Mouse (Mus musculus): ENCODE measurements at regions not wholly inside any gene's neighbourhood (a gene's known extent, or its start where the extent isn't known, plus 50 kb on each side); places are given as distances from the start of the nearest gene placed in this dataset.

DNA sequence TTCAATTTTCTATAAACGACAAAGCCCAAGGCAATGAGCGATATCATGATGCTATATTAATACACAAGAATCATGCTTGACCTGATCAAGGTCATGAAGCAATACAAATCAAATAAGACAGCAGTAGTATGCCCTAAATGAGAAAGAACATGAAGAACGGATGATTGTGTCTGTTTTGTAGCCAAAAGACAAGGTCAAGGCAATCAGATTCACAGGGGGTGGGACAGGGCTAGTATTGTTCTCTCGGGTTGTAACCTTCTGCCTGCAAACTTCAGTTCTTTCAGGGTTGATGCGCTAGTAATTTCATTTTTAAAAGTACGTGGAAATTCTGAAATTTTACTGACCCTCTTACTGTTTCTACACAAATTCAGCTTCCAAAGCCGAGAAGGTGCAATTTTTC, 206.7 kb downstream of the Arl4a start:
- no peak for DNase-seq

DNA sequence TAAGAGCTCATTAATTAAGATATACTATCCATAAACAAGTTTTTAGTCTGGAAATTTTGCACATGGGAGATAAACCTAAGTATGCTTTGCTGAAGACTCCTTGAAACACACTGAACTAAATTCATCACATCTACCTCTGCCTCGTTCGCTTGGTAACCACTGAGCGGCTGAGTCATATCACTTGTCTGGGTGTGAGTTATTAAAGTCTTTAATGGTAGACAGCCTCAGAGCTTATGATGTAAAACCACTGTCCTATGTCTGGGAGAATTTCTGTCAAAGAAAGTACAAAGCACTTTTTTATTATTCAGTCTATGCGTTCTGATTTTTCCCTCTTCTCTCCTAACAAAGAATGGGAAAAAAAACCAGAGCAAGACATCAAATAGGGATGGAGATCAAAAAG, 207.3 kb downstream of the Arl4a start:
- no peak for DNase-seq

DNA sequence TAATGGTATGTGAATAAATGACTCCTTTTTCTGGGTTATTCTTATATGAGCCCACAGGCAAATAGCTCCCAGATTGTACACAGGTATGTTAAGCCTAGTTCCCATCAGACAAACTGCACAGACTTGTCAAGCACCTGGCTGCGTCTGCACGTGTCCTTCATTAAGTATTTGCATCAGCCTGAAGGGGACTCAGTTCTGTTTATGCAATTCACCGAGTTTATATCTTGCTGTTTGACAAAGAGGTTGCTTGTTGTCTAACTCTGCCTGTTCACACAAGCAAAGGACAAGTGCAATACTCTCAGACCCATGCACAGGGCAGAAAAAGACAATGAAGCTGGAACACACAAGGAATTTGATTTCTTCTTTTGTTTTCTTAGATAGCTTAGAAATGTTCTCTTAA, 215.2 kb downstream of the Arl4a start:
- no peak for DNase-seq

DNA sequence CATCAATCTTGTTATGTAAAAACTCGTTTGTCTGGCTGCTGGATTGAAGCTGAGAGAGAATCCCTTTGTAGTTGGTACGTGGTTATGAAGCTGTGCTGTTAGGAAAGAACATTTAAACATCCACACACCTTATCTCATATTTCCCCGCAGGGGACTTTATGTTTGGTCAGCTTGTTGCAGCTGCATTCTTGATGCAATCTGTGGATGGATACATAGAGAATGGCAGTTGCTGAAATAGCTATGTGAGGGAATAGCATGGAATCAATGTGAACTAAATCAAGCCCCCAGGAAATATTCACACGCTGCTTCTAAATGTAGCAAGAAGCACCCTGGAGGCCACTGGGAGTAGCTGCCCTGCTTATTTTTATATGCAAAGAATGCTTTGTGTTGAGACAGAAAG, 236.3 kb downstream of the Arl4a start:
- DNase-seq: no peak

DNA sequence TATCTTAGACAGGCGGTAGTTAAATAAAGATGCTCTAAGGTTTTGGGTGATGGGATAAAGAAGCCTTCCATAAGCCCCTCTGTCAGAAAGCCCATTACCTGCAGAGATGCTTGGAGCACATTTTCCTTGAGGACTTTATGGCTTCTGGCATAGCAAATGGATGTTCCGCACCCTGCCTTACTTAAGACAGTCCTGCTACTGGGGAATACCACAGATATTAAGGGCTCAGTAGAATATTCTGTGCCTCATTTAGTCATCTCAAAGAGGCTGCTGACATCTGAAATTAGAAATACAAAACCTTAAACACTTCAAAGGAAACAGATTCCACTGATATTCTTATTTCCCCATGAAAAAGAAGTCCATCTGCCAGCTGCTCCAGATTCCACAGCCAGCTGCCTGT, 240.0 kb downstream of the Arl4a start:
- DNase-seq: no peak

DNA sequence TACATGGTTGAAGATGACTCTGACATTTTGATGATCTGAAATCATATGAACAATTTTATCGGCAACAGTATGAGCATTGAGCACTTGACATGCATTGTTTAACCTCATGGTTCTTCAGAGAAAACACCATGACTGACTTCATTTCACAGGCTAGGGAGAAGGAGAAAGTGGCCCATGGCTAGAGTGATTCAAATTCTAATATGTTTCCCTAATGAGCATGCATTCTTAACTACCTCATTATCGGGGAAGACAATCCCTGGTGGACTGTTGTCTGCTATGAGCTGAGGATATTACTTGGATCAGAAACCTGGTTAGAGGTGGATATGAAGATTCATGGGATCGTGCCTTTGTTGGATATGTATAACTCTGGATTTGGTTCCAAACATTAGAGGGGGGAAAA, 240.9 kb downstream of the Arl4a start:
- DNase-seq: no peak

DNA sequence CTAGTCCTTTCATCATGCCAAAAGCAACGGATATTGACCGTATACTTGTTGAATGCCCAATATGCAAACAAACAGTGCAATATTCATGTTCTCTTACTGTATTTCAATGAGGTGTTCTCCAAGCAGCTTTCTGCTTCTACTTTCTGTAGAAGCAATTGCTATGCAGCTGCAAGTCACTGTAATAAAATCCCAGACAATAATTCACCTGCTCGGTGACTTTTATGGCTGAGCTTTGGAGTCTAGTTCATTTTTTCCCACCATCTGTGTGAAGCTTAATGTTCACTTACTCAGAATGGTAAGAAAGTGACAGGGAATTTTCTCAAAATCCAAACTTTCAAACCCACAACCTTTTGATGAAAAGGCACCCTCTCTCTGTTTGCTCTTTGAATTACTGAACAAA, 252.8 kb downstream of the Arl4a start:
- DNase-seq: no peak

DNA sequence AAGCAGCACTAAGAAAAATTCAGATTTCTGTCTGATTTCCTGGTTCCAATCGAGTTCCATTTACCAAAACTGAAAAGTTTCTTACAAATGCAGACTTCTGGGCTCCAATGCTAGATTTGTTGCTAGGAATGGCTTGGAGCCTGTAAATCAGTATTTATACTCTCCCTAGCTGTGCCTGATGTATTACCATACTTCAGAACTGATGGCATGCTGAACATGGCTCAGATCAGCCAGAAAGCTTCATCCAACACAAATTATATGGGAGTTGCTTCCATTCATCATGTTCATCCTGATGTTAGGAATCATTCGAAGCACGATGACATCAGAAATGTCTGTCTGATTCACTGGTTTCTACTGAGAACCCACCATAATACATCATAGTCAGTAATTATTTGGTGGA, 253.3 kb downstream of the Arl4a start:
- DNase-seq: no peak

DNA sequence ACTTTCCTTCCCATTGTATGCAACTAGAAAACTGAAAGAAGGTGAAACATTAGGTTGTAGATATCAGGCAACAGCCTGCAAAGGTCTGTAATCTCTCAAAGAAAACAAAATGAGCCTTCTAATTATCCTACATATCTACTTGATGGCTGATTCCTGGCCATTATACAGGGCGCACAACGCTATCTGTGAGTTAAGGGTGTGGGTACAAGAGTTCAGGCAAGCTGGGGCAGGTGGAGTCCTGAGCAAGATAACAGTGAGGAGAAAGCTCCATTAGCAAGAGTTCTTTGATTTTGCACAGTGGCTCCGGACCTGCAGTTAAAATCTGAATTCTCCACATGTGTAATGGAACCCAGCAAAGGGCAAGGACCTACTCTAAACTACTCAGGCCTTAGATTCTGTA, 261.7 kb downstream of the Arl4a start:
- no peak for DNase-seq

DNA sequence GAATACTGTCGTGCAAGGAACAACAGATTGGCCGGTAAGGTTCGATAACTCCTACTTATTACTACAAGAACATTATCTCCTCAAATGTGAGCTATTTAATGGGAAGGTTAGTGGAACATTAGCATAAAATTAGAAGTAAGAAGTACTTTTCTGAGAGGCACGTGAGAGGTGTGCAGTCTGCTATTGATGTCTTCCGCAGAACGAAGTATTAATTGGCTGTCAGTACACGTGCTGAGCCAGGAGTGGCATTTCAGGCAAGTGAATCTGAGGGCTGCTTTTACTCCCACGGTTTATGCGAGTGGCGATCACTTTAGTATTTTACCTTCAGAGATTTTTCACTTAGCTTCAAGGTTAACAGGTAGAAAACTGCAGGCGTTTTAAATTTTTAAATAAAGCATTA, 270.8 kb downstream of the Arl4a start:
- DNase-seq: no peak

DNA sequence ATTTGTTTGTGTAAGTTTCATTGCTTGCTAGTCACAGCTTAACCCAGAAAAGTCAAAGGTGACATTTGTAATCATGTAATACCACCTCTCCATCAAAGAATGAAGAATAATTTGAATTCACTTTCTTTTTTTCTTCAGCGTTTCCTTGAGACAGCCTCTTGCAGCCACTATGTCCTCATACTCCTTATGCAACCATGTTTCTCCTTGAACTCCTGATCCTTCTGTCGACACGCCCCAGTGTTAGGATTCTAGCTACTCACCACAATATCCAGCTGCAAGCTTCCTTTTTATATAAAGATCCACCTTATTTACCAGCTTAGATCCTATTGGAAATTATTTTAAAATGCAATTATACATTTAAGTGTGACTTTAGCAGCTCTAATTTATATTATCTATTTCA, 274.3 kb downstream of the Arl4a start:
- no peak for DNase-seq

DNA sequence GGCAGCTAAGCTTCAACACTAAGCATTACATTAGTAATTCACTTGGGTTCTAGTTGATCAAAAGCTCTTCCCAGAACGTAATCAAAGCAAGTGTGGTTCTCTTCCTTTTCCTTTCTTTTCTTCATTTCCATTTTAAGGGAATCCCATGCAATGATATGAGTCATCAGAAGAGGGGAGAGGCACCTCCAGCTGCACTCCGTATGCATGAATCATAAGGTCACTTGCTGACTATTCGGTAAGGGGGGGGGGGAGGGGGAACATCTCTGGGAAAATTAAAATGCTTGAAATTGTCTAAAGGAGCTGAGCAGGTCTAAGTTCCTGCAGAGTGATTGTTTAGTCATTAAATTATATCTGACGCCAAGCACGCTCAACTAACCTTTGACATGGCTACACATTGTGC, 275.9 kb downstream of the Arl4a start:
- DNase-seq: no peak

DNA sequence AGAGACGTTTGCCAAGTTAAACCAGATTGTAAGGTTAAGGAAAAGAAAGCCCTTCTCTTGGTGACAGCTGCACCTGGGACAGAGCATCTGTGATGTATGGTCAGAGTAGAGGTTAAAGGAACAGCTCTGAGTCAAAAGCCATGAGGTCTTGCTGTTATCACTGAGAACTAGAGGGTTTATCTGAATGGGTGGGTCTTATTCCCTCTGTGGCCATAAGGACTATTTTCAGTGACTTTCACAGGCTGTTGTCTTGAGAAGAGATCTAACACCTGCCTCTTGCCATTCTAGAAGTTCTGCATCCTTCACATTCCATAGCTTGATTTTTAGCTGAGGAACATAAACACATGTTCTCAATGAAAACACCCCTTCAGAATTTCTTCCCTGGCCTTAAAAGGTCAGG, 276.5 kb downstream of the Arl4a start:
- DNase-seq: no peak

DNA sequence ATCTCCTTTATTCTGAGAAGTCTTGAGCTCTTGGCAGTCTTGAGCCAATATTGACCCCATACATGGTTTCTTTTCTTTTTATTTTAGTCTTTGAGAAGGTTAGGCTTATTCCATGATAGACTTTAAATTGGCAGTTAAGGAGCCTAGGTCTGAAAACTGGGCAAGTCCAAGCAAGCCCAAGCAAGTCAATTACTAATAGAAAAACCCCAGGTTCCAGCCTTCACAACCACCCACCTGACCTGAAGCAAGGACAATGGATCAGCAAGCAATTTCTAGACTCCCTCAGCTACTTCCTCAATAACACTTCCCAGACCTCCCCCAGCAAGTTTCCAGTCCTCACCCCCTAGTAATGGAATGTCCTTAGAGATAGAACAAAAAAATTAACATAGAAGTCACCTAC, 279.9 kb downstream of the Arl4a start:
- no peak for DNase-seq

DNA sequence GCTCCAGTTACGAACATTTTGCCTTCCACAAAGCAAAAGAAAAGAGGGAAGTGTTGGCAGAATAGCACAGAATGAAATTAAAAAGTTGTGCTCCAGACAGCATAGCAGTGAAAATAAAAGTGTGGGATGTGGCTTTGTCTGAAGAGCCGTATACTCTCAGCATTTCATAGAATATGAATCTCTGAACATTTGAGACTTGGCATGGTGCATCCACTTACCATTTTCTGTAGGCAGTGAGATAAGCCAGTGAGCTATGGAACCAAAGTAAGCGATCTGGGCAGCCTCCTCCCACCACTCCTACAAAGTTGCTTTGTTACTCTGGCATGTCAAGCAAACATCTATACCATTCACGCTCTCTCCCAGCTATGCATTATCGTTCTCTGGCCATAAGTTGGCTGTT, 286.0 kb downstream of the Arl4a start:
- no peak for DNase-seq

DNA sequence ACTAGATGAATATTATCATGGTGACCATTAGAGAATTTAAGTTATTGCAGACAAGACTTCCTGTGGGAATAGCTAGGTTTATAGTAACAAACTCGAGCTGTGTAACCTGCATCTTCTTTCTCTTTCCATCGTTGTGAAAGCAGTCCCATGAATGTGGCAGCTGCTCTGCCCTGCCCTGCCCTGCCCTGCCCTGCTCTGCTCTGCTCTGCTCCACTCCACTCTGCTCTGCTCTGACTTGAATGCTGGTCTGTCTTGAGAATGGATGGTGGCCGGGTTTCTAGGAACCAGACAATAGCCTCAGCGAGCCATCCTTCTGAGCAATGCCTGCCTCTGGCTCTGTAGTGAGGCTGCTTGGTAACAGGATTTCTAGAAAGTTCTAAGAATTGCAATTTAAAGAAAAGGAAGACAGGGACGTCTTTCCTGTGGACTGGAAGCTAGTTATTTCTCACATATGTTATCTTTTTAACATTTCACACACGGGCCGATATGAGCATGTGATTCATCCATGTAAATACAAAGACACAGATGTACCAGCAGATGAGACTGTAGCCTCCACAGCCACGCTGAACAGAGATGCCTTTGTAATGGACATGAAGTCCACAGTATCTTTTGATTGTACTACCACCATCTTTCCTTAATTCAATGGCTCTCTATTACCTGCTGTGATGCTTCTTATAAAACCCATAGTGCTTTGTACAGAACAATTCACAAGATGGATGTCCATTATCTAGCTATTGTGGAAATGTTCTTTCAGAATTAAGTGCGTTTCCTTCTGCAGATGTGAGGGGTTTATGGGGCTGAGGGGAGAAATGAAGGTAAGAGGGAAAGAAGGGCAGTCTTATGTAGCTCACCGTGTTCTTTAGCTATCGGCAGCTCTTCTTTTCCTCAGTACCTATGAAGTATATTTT, 295.4 kb downstream of the Arl4a start:
- no peak for DNase-seq

DNA sequence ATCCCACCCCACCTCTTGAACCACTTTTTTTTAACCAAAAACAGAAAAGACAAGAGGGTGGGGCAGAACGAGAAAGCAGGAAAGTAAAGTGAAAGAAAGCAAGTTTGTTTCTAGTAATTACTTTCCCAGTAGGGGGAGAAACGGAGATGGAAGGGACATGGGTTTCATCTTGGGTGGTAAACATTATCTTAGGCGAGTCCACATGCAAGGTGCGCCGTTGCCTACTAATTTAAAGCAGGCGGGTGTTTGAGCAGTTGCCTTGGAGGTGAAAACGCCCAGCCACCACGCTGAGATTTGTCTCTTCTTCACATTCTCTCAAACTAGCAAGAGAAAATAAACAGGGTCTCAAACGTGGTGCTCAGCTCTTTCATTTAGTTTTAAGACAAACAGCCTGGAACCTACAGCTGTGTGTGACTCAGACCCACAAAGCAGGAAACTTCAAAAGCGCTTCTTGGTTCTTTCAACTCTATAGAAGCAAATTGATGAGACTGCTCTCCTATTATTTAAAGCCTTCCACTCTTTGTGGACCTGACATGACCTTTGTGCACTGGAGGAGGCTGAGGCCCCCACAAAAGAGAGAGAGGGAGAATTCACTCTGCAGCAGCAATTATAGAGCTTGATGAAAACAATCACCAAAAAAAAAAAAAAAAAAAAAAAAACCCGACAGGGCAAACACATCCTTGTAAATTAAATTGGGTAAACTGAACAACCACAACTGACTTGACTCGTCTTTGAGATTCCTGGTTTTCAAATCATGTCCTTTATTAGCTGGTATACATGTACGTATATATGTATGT, 296.6 kb downstream of the Arl4a start:
- DNase-seq: no peak

DNA sequence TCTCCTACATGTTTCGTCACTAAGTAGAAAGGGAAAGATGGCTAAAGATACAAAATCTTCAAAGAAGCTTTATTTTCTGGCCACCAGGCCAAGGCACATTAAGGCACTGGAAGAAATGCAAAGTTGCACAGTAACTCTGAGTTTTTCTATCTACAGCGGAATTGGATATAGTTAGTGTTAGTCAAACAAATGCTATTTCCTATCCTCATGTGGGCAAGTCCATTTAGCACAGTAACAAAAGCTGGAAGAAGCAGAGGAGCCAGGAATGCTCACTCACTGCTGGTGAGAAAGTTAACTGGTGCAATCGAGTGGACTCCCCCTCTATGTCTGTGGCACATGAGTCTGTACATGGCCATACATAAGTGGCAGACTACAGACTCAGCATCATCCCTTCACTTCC, 300.9 kb downstream of the Arl4a start:
- DNase-seq: no peak

DNA sequence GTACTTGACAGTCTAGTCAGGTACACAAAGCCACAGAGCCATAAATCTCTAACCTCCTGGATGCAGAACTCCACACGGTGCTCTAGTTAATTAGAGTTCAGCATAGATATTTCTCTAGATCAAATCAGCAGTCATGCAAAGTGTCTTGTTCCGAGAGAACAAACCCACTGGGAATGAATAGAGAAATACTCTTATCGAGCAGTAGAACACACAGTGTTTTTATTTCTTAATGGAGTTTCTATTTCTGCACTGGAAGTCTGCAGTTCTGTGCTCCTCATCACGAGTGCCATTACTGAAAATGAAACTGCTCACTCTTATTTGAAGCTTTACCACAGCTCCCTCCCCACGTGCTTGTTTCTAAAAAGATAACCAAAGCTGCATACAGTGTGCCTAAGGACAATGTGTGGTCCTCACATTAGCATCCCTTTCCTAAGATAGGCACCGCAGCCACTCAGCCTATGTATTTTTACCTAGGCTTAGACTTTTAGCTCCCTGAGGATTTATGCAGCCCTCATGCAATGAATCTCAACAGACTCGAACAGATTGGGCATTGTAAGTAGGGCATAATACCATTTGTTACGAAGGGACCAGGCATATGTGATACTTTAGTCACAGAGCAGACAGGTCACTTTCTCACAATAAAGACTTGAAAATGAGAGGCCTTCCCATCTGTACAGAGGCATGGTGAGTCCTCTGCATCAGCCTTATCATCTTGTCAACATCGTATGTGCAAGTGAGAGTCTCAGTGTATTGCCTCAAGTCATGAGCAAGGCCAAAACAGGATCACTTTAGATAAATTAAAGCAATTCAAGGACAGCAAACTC, 301.5 kb downstream of the Arl4a start:
- DNase-seq: no peak

DNA sequence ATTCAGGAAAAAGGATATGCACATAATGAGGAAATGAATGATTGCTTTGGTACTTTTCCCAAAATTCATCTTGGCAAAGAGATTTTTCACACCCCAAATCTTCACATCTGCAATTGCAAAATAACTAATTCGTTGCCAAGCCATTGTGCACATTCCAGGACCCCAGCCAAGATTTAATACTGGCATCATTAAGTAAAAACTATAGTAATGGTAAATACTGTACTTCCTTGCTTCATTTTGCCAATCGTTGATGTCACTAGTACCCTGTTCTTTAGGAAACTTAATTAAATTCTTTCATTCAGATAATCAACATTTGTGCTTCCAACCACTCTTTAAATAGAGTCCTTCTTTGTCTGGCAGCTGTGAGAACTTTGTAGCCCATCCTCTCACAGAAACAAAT, 303.6 kb downstream of the Arl4a start:
- DNase-seq: no peak

DNA sequence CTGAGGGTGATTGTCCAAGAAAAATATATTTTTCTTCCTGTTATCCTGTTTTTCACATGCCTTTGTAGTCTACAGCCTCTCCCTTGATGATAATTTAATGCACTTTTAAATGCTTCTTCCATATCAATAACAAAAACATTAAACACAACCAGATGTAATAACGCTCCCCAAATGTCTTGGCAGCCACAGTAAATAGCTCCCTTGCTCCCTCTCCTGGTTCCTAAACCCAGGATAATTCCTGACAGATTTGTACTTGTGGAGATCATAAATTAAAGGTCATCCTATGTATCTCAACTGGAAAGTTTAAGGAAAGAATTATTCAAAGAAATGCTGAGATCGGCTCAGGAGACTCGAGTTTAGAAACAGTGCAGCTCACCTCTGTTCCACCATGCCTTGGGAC, 306.6 kb downstream of the Arl4a start:
- no peak for DNase-seq

DNA sequence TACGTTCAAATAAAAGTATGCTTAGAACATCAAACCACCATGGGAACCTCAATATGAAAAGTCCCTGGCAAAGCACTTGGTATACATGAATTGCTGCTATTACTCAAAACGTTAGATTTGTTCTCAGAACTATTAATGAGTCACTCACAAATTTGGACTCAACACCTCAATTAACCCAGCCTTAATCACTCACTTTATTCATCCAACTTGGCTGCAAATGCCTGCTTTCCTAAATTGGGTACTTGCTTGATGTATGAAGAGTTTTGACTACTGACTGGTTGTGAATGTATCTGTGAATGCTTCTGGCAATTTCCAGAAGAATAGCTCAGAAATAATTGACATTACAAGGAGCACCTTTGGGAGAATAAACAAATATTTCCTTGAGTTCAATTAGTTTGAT, 308.6 kb downstream of the Arl4a start:
- no peak for DNase-seq

DNA sequence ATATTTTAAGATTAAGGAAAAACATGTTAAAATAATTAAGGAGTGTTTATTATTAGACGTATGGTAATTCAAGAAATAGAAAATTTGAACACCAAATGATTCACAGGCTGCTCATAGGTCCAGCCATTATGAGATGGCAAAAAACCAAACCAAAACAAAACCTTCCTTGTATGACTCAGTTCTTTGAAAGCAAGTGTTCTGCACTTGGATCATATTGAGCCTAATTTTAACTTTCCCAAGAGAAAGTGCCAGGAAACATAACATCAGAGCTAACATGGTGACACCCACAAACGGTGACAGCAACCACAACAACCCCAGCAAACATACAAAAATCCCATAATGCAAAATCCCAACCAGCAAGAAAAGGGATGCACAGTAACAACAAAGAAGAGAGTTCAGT, 313.7 kb downstream of the Arl4a start:
- no peak for DNase-seq

DNA sequence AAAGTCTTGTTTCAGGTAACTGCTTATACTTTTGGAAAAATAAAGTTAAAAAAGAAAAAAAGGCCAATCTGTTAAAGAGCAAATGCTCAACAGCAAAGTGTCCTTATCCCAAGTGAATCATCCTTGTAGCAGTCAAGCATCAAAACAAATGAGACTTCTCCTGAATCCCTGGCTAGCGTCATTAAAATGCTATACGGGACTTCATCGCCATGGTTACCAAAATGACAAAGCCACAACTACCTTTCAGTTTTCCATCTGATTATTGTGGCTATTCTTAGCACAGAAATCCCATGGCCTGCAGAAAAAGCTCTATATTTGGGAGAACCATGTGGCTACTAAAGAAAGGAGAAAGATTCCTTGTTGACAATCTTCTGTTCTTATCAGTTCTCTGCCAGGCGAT, 322.7 kb downstream of the Arl4a start:
- no peak for DNase-seq

Data from layer of hippocampus, adult 9-11 months (tissue).